Mouse (Mus musculus) myocyte (in vitro differentiated cells): ENCODE measurements around the gene Metrnl. TPM values are rescaled to one million over a fixed set of nuclear protein-coding genes. Genes with fewer than 3 reads are reported as not detected.

ENCODE experiments used
- H3K27me3 ChIP-seq: one replicate; pipeline ENCODE4 v1.6.1; 2011; ENCODE audit not compliant: control insufficient read depth, insufficient read depth, insufficient read length
- H3K36me3 ChIP-seq: one replicate; pipeline ENCODE4 v1.6.1; 2011; ENCODE audit not compliant: control insufficient read depth, insufficient read depth
- H3K4me2 ChIP-seq: one replicate; pipeline ENCODE4 v1.6.1; 2011; ENCODE audit warnings: low read depth, control low read depth
- H3K4me3 ChIP-seq: one replicate; pipeline ENCODE4 v1.5.1; 2011; ENCODE audit warnings: mild to moderate bottlenecking, control low read depth, moderate library complexity
- H3K79me2 ChIP-seq: one replicate; pipeline ENCODE4 v1.6.1; 2011; ENCODE audit not compliant: control insufficient read depth, insufficient read depth
- H3ac ChIP-seq: one replicate; pipeline ENCODE4 v1.6.1; 2011; ENCODE audit not compliant: control insufficient read depth, insufficient read length
- CEBPB ChIP-seq: IDR thresholded peaks from 2 replicates; pipeline ENCODE4 v1.6.1; 2011; ENCODE audit warnings: mild to moderate bottlenecking, moderate library complexity; ENCODE audit not compliant: poor library complexity, insufficient read depth, severe bottlenecking
- E2F4 ChIP-seq: IDR thresholded peaks from one replicate; pipeline ENCODE4 v1.6.1; 2011; ENCODE audit warnings: mild to moderate bottlenecking, control low read depth, moderate library complexity; ENCODE audit not compliant: insufficient read depth
- MAX ChIP-seq: IDR thresholded peaks from one replicate; pipeline ENCODE4 v1.6.1; 2011; ENCODE audit warnings: low read depth, mild to moderate bottlenecking, control low read depth
- MYOD1 ChIP-seq, 3 experiments: IDR thresholded peaks; one replicate each; pipeline ENCODE4 v1.6.1; 2011; ENCODE audit warnings: control low read depth in 2 of 3, low read depth in 2 of 3, mild to moderate bottlenecking in 2 of 3, moderate library complexity in 1 of 3; ENCODE audit not compliant: insufficient read length in 2 of 3, control insufficient read depth in 1 of 3
- MYOG ChIP-seq, 3 experiments: IDR thresholded peaks; one replicate each; pipeline ENCODE4 v1.6.1; 2011; ENCODE audit warnings: control low read depth in 2 of 3, low read depth in 2 of 3, mild to moderate bottlenecking in 2 of 3; ENCODE audit not compliant: insufficient read length in 2 of 3, control insufficient read depth in 1 of 3, insufficient read depth in 1 of 3
- POLR2A ChIP-seq: IDR thresholded peaks from one replicate; pipeline ENCODE4 v1.6.1; 2011; ENCODE audit warnings: low read depth, mild to moderate bottlenecking, control low read depth, moderate library complexity; ENCODE audit not compliant: insufficient read length
- POLR2AphosphoS2 ChIP-seq: IDR thresholded peaks from one replicate; pipeline ENCODE4 v1.6.1; 2011; ENCODE audit warnings: low read depth, control low read depth; ENCODE audit not compliant: insufficient read length
- REST ChIP-seq: IDR thresholded peaks from one replicate; pipeline ENCODE4 v1.6.1; 2011; ENCODE audit warnings: mild to moderate bottlenecking, control low read depth, moderate library complexity; ENCODE audit not compliant: insufficient read depth, insufficient read length
- SRF ChIP-seq: IDR thresholded peaks from one replicate; pipeline ENCODE4 v1.6.1; 2011; ENCODE audit warnings: low read depth; ENCODE audit not compliant: control insufficient read depth, insufficient read length
- TCF12 ChIP-seq: IDR thresholded peaks from one replicate; pipeline ENCODE4 v1.6.1; 2011; ENCODE audit warnings: mild to moderate bottlenecking, control low read depth; ENCODE audit not compliant: poor library complexity, insufficient read depth, severe bottlenecking
- TCF3 ChIP-seq: IDR thresholded peaks from one replicate; pipeline ENCODE4 v1.6.1; 2011; ENCODE audit warnings: low read depth, control low read depth; ENCODE audit not compliant: insufficient read length
- USF1 ChIP-seq: IDR thresholded peaks from one replicate; pipeline ENCODE4 v1.6.1; 2011; ENCODE audit warnings: low read depth, mild to moderate bottlenecking, control low read depth, moderate library complexity
- polyA plus RNA-seq: library from polyadenylated mRNA; unstranded; fragments of >200 nt; fragmentation: generic; extraction: Trizol; gene quantifications from one replicate; pipeline ENCODE4 v1.2.1, GENCODE M21; 2012; ENCODE audit warnings: missing spikeins

Gene Metrnl
- polyA plus RNA-seq, 1 experiment: 44.0 TPM

GRCm38 (mm10) chr11:121702111-121702894, 959 bp downstream of the Metrnl start:
- H3K4me2 ChIP-seq: peak overlapping the region; percentile 89
- H3K79me2 ChIP-seq: peaks cover 27% of the 10 kb centered on the region
- no peaks in the 10 kb centered on the region for H3K27me3 ChIP-seq
- no peaks in the 10 kb centered on the region for H3K36me3 ChIP-seq
- peak overlapping the region; percentile 68 for H3K4me3 ChIP-seq
- TF ChIP-seq POLR2AphosphoS2 (peak; percentile 86), E2F4 (no peak), MYOG (IDR thresholded peaks at IDR 0.05; ENCODE audit: control insufficient read depth in 1 of 3, insufficient read depth in 1 of 3, insufficient read length in 2 of 3, low read depth in 2 of 3) (peak in 1 of 3 experiments; percentile 42), POLR2A (peak; percentile 92)
- H3ac ChIP-seq: peak overlapping the region; percentile 36

GRCm38 (mm10) chr11:121702895-121703618, 1.7 kb downstream of the Metrnl start:
- no peak for TF ChIP-seq REST
- peak in 1 of 3 experiments; percentile 23 for TF ChIP-seq MYOD1 (IDR thresholded peaks at IDR 0.05; ENCODE audit: control insufficient read depth in 1 of 3, insufficient read length in 2 of 3, low read depth in 2 of 3)
- Histone ChIP-seq H3ac (peak overlapping the region; percentile 36), H3K4me2 (peak overlapping the region; percentile 89), H3K79me2 (peaks cover 31% of the 10 kb centered on the region), H3K36me3 (no peaks in the 10 kb centered on the region), H3K27me3 (no peaks in the 10 kb centered on the region), H3K4me3 (peak overlapping the region; percentile 68)

- Histone ChIP-seq H3K79me2 (peaks cover 31% of the 10 kb centered on the region), H3K4me2 (peak overlapping the region; percentile 89), H3ac (peak overlapping the region; percentile 36), H3K4me3 (peak overlapping the region; percentile 68), H3K27me3 (no peaks in the 10 kb centered on the region), H3K36me3 (no peaks in the 10 kb centered on the region)
- TF ChIP-seq SRF: no peak
- no peak for TF ChIP-seq TCF12
- TF ChIP-seq MAX: no peak
- TF ChIP-seq CEBPB: no peak
- no peak for TF ChIP-seq POLR2AphosphoS2
- TF ChIP-seq E2F4: no peak
Measured at GRCm38 (mm10) chr11:121703619-121704215, 2.4 kb downstream of the Metrnl start.

GRCm38 (mm10) chr11:121706521-121707005, 5.2 kb downstream of the Metrnl start:
- Histone ChIP-seq H3K36me3 (no peaks in the 10 kb centered on the region), H3K79me2 (peaks cover 31% of the 10 kb centered on the region), H3ac (no peak overlapping the region), H3K4me3 (no peak overlapping the region), H3K4me2 (peak overlapping the region; percentile 28), H3K27me3 (no peaks in the 10 kb centered on the region)
- TF ChIP-seq POLR2A (no peak), TCF12 (no peak), TCF3 (no peak), POLR2AphosphoS2 (no peak), USF1 (no peak)

GRCm38 (mm10) chr11:121709278-121709677, 7.9 kb downstream of the Metrnl start:
- Histone ChIP-seq H3K79me2 (peaks cover 16% of the 10 kb centered on the region), H3K4me2 (no peak overlapping the region), H3K36me3 (no peaks in the 10 kb centered on the region), H3K4me3 (no peak overlapping the region), H3K27me3 (no peaks in the 10 kb centered on the region), H3ac (no peak overlapping the region)
- TF ChIP-seq E2F4 (no peak), POLR2A (no peak), MAX (no peak), MYOG (IDR thresholded peaks at IDR 0.05; ENCODE audit: control insufficient read depth in 1 of 3, insufficient read depth in 1 of 3, insufficient read length in 2 of 3, low read depth in 2 of 3) (no peak), POLR2AphosphoS2 (no peak), TCF12 (no peak), CEBPB (no peak), TCF3 (no peak), MYOD1 (IDR thresholded peaks at IDR 0.05; ENCODE audit: control insufficient read depth in 1 of 3, insufficient read length in 2 of 3, low read depth in 2 of 3) (no peak), REST (no peak), SRF (no peak), USF1 (no peak)
